Mouse (Mus musculus) midbrain, embryonic 12.5 days (tissue): ENCODE data around the gene Abhd18. TPM values are rescaled to one million over a fixed set of nuclear protein-coding genes. Genes with fewer than 3 reads are reported as not detected.

ENCODE experiments used
- ATAC-seq: fragments of 200-750 bp; cut with Nextera tagmentation; 2 replicates; pipeline ENCODE4 v1.8.0; 2017; ENCODE audit warnings: low read depth, moderate TSS enrichment, moderate library complexity; ENCODE audit not compliant: low FRiP score
- H3K27ac ChIP-seq: fragments of 300-500 bp; sonication (generic); replicated peaks from 2 replicates; pipeline ENCODE4 v1.5.1; 2016; ENCODE audit warnings: mild to moderate bottlenecking
- H3K27me3 ChIP-seq: fragments of 300-500 bp; sonication (generic); 2 replicates; pipeline ENCODE4 v1.6.1; 2016; ENCODE audit warnings: mild to moderate bottlenecking
- H3K36me3 ChIP-seq: fragments of 300-500 bp; sonication (generic); 2 replicates; pipeline ENCODE4 v1.6.1; 2016
- H3K4me1 ChIP-seq: fragments of 300-500 bp; sonication (generic); 2 replicates; pipeline ENCODE4 v1.6.1; 2016
- H3K4me2 ChIP-seq: fragments of 300-500 bp; sonication (generic); replicated peaks from 2 replicates; pipeline ENCODE4 v1.6.1; 2016; ENCODE audit warnings: mild to moderate bottlenecking, moderate library complexity
- H3K4me3 ChIP-seq: fragments of 300-500 bp; sonication (generic); 2 replicates; pipeline ENCODE4 v1.5.1; 2016; ENCODE audit warnings: mild to moderate bottlenecking
- H3K9ac ChIP-seq: fragments of 300-500 bp; sonication (generic); replicated peaks from 2 replicates; pipeline ENCODE4 v1.6.1; 2016; ENCODE audit warnings: mild to moderate bottlenecking, moderate library complexity
- H3K9me3 ChIP-seq: fragments of 300-500 bp; sonication (generic); 2 replicates; pipeline ENCODE4 v1.6.1; 2016; ENCODE audit warnings: mild to moderate bottlenecking
- WGBS: fragments of 180-500 bp; shearing (Covaris S2); methylation state at CpG from one replicate; pipeline ENCODE4 v1.1.7; 2016; 5-methylcytosine and 5-hydroxymethylcytosine counted together
- polyA plus RNA-seq: library from polyadenylated mRNA; unstranded; fragments of >200 nt; fragmentation: Nextera tagmentation; extraction: Ambion mirVana; gene quantifications from 2 replicates; pipeline ENCODE4 v1.2.1, GENCODE M21; 2016

Gene Abhd18
- polyA plus RNA-seq, 1 experiment from 2014 or later = 13.8 TPM

GRCm38 (mm10) chr3:40951365-40951764 is 104.6 kb downstream of the Abhd18 start:
- Histone ChIP-seq H3K9ac (no peak overlapping the region), H3K4me3 (peak overlapping the region; percentile 84), H3K27me3 (peaks cover 29% of the 10 kb centered on the region), H3K9me3 (no peaks in the 10 kb centered on the region), H3K36me3 (no peaks in the 10 kb centered on the region), H3K27ac (no peak overlapping the region), H3K4me2 (peak overlapping the region; percentile 97), H3K4me1 (peaks cover 7% of the 10 kb centered on the region)
- no peak for ATAC-seq
- WGBS = 12% methylated on average over 7 of the region's 7 CpGs

GRCm38 (mm10) chr3:40952606-40953005 is 105.8 kb downstream of the Abhd18 start:
- H3K9me3 ChIP-seq = no peaks in the 10 kb centered on the region
- peaks cover 7% of the 10 kb centered on the region for H3K4me1 ChIP-seq
- H3K4me2 ChIP-seq = no peak overlapping the region
- H3K27ac ChIP-seq = no peak overlapping the region
- peaks cover 26% of the 10 kb centered on the region for H3K27me3 ChIP-seq
- no peaks in the 10 kb centered on the region for H3K36me3 ChIP-seq
- no peak overlapping the region for H3K4me3 ChIP-seq
- no peak for ATAC-seq
- no peak overlapping the region for H3K9ac ChIP-seq

- no peak overlapping the region for H3K4me3 ChIP-seq
- H3K9me3 ChIP-seq = no peaks in the 10 kb centered on the region
- H3K4me2 ChIP-seq = no peak overlapping the region
- H3K9ac ChIP-seq = no peak overlapping the region
- H3K27ac ChIP-seq = no peak overlapping the region
- WGBS = 81% methylated on average over 1 of the region's 1 CpGs
- no peak for ATAC-seq
- peaks cover 14% of the 10 kb centered on the region for H3K27me3 ChIP-seq
- no peaks in the 10 kb centered on the region for H3K36me3 ChIP-seq
- H3K4me1 ChIP-seq = peaks cover 7% of the 10 kb centered on the region
Measured at GRCm38 (mm10) chr3:40954792-40955191, 108.0 kb downstream of the Abhd18 start.

GRCm38 (mm10) chr3:40958831-40959230 is 112.1 kb downstream of the Abhd18 start:
- no peaks in the 10 kb centered on the region for H3K4me1 ChIP-seq
- no peaks in the 10 kb centered on the region for H3K36me3 ChIP-seq
- no peaks in the 10 kb centered on the region for H3K27me3 ChIP-seq
- no peak overlapping the region for H3K27ac ChIP-seq
- no peak overlapping the region for H3K4me3 ChIP-seq
- H3K4me2 ChIP-seq = no peak overlapping the region
- H3K9ac ChIP-seq = no peak overlapping the region
- no peaks in the 10 kb centered on the region for H3K9me3 ChIP-seq
- ATAC-seq = no peak

- no peaks in the 10 kb centered on the region for H3K9me3 ChIP-seq
- H3K4me2 ChIP-seq = no peak overlapping the region
- no peak overlapping the region for H3K9ac ChIP-seq
- no peak for ATAC-seq
- no peak overlapping the region for H3K27ac ChIP-seq
- H3K4me3 ChIP-seq = no peak overlapping the region
- no peaks in the 10 kb centered on the region for H3K36me3 ChIP-seq
- no peaks in the 10 kb centered on the region for H3K4me1 ChIP-seq
- H3K27me3 ChIP-seq = no peaks in the 10 kb centered on the region
Measured at GRCm38 (mm10) chr3:40980758-40981157, 134.0 kb downstream of the Abhd18 start.

- Histone ChIP-seq H3K27ac (no peak overlapping the region), H3K9me3 (no peaks in the 10 kb centered on the region), H3K4me2 (no peak overlapping the region), H3K4me3 (no peak overlapping the region), H3K9ac (no peak overlapping the region), H3K4me1 (no peaks in the 10 kb centered on the region), H3K27me3 (no peaks in the 10 kb centered on the region), H3K36me3 (no peaks in the 10 kb centered on the region)
- no peak for ATAC-seq
- 79% methylated on average over 5 of the region's 5 CpGs for WGBS
Measured at GRCm38 (mm10) chr3:40987539-40987938, 140.8 kb downstream of the Abhd18 start.

Other genes with a start within 250 kb of the Abhd18 start
- 0.14 and 0.17 TPM in 2 replicates for gene Slc25a31, start 138.1 kb upstream of the Abhd18 start, polyA plus RNA-seq
- 64.1 and 72.4 TPM in 2 replicates for gene Hspa4l, start 102.5 kb upstream of the Abhd18 start, polyA plus RNA-seq
- gene Plk4, start 47.0 kb upstream of the Abhd18 start, polyA plus RNA-seq = 54.7 and 55.2 TPM in 2 replicates
- 9.7 and 10.8 TPM in 2 replicates for gene Mfsd8, start 84 bp upstream of the Abhd18 start, polyA plus RNA-seq
- gene 1700034I23Rik, start 55.6 kb downstream of the Abhd18 start, polyA plus RNA-seq = 0.25 and 0.41 TPM in 2 replicates
- 2.2 and 4.3 TPM in 2 replicates for gene Larp1b, start 102.9 kb downstream of the Abhd18 start, polyA plus RNA-seq
- gene Pgrmc2, start 236.1 kb downstream of the Abhd18 start, polyA plus RNA-seq = 38.3 and 38.8 TPM in 2 replicates